Mouse (Mus musculus) spleen, postnatal 14 days (tissue): ENCODE measurements at regions not wholly inside any gene's neighbourhood (a gene's known extent, or its start where the extent isn't known, plus 50 kb on each side); places are given as distances from the start of the nearest gene placed in this dataset.

Source experiments
- DNase-seq, 2 experiments: peaks; one replicate each; pipeline ENCODE4 v3.0.0; 2021 to 2022; ENCODE audit warnings: low spot score in 2 of 2

GRCm38 (mm10) chr13:111977769-111978674, 169.2 kb upstream of the Map3k1 start:
- DNase-seq, result peak in 1 of 2 experiments; percentile 39

GRCm38 (mm10) chr13:111978675-111979020, 169.9 kb upstream of the Map3k1 start:
- no peak for DNase-seq

- DNase-seq, result no peak
Measured at GRCm38 (mm10) chr13:111979428-111980204, 170.8 kb upstream of the Map3k1 start.

DNA sequence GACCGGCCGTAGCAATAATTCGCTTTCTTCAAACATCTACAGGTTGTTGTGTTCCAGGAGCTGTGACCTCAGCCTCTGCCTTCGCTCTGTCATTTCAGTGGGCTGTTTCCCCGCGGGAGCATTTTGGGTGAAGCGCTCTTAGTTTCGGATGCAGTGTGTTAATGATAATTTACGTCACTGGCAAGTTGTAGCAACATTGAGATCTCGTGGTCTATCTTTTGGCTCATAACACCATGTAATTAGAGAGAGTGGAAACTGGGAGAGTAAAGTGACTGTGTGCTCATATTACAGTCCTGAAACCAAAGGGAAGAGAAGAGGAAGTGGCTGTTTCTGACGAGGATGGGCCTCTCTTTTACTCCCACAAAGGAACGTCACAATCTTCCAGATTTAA, 171.4 kb upstream of the Map3k1 start:
- DNase-seq, result no peak

- no peak for DNase-seq
Measured at GRCm38 (mm10) chr13:111981103-111981502, 172.3 kb upstream of the Map3k1 start.

DNA sequence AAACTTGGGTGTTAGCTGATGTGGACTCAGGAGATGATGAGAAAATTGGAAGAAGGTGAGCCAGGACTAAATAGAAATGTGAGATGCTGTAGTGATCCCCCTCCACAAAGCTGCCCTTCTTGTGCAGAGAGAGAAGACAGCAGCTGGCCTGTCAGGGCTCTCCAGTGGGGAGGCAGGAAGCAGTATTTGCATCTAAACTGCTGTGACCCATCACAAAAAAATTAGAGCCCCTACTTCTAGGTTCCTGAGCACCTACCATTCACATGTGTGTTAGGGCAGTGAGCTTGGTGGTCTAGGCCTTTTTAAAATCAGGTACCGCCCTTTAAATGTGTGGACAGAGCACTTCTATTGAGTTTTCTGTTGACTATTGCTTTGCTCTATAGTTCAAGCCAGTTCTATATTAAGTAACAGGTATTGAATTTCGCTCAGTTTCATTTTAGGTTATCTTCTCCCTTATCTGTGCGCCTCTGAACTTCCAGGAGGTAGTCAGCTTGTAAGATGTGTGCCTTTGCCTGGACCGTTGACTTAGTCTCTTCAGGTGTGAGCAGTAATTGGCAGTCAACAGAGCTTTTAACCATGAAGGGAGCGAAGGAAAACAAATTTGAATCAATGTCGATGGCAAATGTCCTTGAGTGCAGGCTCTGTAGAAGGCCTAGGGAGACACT, 174.1 kb upstream of the Map3k1 start:
- no peak for DNase-seq

DNA sequence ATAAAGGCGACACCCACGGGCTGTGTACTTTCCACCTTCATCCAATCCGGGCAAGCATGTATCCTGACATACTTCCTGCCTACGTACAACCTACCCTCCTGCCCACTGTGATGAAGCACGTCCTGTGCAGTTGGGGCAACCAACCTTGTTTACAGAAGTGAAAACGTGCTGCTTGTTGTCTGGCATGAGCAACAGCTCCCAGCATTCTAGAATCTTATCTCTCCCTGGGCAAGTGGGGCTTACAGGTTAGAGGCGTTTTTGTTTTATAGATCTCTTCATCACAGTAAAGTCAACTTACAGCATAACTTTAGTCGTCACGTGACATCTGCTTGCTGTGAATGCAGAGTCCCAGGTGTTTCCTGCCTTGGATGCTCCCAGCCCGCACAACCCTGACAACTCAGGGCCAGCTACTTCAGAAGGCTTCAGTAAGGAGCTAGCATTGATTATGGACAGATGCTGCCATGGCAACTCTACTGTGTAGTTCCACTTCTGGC, 175.3 kb upstream of the Map3k1 start:
- DNase-seq, result no peak

DNA sequence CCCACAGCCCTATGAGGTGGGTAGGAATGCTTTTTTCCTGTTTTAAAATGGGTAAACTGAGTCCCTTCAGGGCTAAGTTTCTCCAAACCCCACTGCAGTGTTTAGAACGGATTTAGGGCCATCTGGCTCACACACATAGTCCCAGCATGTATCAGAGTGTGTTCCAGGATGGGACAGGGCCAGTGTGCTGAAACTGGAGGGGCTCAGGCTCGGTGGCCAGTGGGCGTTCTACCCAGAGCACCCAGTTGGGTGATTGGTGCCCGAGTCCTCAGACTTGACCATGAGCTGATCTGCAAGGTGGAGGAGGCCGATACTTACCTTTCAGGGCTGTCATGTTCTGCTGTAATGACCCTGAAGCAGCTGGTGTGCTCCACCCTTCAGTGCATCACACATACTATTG, 176.6 kb upstream of the Map3k1 start:
- DNase-seq, result no peak

DNA sequence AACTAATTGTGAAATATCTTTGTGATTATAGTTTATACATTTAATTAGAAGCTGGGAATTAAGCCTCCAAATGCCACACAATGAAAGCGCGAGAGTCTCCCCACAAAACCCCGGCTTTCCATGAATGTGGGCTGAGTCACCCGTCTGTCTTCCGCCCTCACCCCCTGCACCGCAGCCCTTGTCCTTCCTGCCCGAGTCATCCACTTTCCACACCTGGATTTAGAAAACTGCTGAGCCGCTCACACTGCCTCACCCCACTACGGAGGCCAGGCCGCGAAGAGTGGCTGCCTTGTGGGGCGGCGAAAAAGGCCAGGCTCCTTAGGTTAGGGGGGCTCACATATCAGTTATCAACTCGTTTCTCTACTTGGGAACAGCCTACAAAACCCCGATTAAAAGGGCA, 177.9 kb upstream of the Map3k1 start:
- DNase-seq, result no peak

- no peak for DNase-seq
Measured at GRCm38 (mm10) chr13:111987420-111987819, 178.6 kb upstream of the Map3k1 start.

DNA sequence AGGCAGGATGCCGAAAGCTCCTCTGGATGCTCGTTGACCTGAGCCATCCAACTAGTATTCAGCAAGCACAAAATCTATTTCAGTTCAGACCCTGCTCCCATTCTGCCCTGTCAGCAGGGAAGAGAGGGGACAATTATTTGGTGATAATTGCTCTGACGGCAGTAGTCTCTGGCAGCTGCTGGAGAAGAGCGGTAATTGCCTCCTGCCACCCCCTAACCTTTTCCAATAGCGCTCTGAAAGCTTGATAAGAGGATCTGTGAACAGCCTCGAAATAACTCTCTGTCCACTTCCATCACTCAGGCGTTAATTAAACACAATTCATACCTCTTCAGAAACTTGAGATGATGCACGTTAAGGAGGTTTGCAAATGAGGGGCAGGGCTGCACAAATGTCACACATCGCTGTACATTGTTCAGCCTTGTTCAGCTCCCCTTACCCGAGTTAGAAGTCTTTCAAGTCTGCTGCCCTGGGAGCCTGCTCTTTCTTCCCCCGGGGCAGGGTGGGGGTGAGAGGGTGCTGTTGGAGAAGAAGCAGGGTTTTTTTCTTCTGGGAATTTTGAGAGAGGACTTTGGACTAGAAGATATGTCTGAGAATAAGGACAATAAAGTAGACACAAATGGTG, 182.2 kb upstream of the Map3k1 start:
- no peak for DNase-seq

DNA sequence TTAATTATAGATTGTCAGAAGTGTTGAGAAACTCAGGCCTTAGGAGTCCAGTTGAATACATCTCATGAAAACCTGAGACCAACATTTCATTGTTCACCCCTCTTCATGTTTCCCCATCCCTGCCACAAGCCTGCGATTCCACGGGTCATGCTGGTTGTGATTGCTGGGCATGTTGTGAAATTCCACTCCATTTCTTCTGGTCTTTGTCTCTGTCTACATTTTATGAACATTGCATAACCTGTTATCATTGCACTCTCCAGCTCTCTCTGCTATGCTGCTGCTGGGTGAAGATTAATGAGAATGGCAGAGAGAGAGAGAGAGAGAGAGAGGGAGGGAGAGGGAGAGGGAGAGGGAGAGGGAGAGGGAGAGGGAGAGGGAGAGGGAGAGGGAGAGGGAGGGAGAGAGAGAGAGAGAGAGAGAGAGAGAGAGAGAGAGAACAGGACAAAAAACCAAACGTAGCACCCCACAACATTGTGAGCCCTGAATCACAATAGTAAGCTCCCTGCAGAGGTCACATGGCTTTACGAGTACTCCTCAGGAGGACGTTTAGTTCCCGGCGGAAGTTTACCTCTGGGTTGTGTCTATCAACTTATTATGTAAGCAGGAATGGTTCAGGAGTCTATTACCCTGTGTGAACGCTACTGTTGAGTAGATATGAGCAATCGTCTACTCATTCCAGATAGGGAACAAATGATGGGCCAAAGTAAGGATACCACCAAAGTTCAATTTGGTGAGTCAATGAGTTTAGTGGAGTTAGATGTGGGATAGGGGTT, 183.5 kb upstream of the Map3k1 start:
- DNase-seq, result no peak

GRCm38 (mm10) chr13:111994862-111995490, 186.2 kb upstream of the Map3k1 start:
- DNase-seq, result no peak

- DNase-seq, result no peak
Measured at GRCm38 (mm10) chr13:111995716-111996115, 186.9 kb upstream of the Map3k1 start.

DNA sequence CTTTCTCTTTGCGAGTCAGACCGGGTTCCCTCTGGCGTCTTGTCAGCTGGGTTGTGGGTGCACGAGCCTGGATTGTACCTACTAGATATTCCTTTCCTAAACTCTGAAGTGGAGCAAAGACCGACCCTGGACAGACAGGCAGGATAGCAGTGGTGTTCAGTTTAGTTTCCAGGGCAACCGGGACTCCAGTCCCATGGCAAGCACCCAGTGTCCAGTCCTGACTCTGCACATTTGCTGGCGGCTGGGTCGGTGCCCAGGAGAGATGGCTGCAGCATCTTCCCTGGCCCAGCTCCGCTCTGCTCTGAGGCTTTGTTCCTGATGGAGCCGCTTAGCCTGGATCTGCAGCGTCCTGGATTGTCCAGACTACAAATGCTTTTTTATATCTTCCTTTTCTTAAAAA, 188.1 kb upstream of the Map3k1 start:
- no peak for DNase-seq

- no peak for DNase-seq
Measured at GRCm38 (mm10) chr13:111997980-111998945, 189.5 kb upstream of the Map3k1 start.

GRCm38 (mm10) chr13:111999647-112000292, 191.0 kb upstream of the Map3k1 start:
- no peak for DNase-seq

DNA sequence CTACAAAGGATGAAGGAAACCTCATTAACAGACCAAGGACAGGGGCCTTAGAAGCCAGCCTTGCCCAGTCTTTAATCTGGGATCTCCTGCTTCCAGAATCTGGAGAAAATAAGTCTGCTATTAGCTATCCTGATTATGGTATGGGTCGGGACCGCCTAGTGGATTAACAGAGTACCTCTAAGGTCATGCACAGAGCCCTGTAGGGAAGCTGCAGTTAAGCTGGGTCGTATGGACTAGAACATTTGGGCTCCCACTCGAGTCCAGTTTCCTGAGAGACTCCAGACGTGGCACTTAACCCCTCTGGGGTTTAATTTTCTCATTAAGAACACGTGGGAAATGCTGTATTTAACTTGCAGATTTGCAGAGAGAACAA, 191.5 kb upstream of the Map3k1 start:
- DNase-seq, result no peak

DNA sequence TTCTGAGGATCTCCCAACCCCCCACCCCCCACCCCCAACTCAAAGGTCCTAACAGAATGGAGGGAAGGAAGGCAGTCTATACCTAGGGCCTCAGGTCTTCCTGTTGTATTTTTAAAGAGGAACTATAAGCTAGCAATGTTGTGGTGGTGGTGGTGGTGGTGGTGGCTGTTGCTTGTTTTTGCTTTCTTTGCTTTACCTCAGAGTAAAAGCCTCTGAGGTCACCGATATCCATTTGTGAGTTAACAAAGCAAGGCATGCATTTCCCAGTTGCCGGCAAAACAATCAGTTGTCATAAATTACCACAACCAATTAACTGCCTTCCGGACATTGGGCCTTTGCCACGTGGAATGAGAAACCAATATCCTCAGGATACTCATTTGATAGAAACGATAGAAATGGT, 191.9 kb upstream of the Map3k1 start:
- no peak for DNase-seq
